Mouse (Mus musculus) lung, postnatal 36 days (tissue): ENCODE measurements around the gene Bean1.
A peak's percentile ranks its signal among the peaks of the same experiment; 100 is the strongest.

Experiments used
- DNase-seq: peaks from one replicate; pipeline ENCODE4 v3.0.0; 2022; ENCODE audit warnings: mixed read lengths

The Bean1 gene

GRCm38 (mm10) chr8:104172420-104172819 lies 2.2 kb downstream of the Bean1 start:
- no peak for DNase-seq

DNA sequence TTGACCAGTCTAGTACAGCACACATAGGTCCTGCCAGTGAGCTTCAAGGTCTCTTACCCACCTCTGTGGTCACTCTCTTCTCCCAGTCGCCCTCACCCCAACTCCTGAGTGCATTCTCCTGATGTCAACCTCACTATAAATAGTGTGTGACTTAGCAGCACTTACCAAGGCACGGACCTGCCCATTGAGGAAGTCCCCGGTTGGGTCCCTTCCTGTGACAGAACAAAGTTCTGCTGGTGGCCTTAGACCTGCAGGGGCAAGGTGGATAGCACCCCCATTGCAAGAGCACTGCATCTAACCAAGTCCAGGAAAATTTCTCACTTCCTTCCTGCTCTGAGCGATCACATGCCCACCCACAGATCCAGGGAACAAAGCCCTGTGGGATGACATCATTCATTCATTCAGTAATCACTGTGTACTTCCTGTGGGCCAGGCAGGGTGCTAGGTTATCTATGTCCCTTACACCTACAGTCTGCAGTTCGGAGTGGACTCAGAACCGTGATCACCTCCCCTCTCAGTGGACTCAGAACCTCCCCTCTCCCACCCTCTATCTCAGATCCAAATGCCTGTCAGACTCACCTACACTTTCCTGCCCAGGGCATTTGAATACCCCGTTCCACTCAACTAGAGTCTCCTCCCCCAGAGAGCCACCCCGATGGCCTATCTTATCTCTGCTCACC lies 5.7 kb downstream of the Bean1 start:
- DNase-seq: peak; percentile 12

DNA sequence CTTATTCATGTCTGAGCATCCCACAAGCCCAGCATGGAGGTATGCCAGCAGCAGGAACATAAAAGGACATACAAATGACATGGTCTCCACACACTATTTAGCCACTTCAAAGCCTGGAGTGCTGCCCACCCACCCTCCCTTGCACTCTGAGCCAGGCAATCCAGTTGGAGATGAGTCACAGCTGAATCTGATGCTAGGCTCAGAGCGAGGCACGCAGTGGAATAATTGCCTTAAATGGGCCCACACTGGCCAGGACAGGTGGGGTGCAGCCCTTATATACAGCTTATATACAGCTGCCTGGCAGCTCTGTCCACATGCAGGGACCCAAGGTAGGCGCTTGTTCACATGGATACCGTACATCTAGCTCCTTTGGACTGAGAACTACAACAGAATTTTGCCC lies 6.8 kb downstream of the Bean1 start:
- DNase-seq: no peak

DNA sequence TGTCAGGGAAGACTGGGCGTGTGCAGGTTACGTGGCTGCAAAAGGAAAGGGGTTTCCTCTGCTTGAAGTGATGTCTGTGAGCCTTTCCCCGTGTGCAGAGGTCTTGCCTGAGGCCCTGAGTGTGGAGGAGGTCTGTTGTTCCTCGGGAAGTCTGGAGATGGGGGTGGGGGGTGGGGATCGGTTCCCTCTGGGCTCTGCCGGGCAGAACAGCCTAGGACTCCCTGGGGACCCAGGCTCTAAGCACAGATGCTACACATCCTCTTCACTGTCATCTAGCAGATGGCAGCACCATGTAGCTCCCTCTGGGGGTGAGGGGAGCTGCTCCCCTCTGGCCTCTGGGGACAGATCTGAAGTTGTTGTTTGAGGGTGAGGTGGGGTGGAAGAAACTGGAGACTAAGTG lies 14.7 kb downstream of the Bean1 start:
- DNase-seq: no peak

DNA sequence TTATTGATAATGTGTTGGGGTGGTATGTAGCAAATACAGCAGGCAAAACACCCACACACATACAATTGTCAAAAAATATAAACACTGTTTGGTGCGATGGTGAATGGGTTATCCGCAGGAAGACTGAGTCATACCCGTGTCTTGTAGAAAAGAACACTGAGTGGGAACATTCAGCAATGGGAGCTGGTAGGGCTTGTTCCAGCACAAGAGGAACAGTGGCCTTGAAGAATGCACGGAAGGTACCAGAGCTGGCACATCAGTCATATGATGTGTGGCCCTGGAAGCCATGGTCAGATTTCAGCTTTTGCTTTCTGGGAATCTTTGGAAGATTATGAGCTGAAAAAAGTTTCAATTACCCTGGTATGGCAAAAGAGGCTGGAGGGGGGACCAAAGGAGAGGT lies 16.6 kb downstream of the Bean1 start:
- no peak for DNase-seq

DNA sequence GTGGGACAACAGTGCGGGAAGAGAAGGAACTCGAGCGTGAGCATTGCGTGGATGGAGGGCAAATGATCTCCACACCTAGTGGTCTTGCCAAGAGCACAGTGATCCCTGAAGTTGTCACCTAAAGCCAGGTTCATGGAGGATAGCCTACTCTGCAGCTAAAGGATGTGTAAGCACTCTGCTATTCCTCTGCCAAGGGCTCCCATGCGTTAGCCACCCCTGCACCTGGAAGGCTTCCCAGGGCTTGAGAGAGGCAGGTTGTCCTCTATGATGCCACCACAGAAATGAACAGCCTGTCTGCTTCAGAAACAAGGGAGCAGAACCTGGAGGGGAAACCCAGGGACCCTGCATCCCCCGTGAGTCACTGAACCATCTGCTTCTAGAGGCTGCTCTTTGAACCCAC lies 17.4 kb downstream of the Bean1 start:
- DNase-seq: no peak

DNA sequence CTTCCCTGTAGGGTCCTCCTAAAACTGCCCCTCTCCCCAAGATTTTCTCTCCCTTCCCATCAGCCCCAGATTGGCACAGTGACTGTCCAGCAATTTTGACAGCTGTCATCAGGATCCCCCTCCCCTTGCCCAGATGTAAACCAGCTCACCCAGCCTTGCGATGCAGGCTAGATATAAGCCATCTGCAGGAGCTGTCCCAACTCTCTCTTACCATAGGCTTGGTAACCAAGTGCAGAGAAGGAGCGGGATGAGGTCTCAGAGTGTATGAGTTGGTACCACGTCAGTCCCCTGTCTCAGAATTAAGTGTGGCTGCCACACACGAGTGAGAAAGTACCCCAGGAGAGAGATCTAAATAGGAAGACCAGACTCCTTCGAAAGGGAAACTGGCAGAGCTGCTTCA lies 18.2 kb downstream of the Bean1 start:
- no peak for DNase-seq

DNA sequence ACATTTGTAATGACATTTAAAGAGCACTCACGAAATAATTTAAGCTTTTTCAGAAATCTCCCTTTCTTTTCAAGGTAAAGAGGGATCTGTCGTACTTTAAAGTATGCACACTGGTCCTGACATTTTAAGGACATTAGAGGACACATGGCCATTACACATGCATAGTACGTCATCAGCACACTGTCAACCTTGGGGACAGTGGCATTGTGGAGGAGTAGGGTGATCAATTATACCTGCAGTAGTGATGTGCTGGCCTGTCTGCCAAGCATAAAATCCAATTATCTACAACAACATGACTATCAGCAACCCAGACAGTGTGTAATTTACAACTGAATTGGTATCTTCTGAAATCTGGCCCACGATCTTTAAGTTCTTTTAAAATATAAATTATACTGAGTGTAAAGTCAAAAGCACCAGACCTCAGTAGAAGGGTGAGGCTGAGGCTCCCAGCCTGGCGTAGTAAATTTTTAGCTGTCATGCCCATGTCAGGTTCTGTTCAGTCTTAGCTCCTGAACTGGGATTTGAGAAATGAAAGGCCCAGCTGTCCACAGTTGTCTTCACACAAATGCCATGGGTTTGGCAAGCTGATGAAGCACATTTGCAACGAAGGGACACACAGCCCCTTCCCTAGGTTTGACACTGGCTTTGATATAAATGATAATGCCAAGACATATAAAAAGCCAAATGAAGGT lies 20.7 kb downstream of the Bean1 start:
- no peak for DNase-seq

DNA sequence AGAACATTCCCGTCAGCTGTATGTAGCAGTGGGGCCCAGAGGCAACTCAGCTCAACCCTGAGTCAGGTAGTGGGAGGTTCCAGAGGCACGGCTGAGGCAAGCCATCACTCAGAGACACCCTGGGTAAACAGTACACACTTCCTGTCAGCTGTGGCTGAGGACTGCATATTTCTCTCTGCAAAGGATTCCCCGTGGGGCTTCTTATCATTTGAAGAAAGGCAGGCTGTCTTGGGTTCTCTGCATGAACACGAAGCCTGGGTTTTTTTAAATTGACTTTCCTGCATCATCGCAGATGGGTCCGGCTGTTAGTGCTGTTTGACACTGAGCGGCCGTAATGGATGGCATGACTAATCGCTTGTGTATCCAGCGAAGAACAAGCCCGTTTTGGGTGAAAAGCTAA lies 21.3 kb downstream of the Bean1 start:
- DNase-seq: peak; percentile 9

DNA sequence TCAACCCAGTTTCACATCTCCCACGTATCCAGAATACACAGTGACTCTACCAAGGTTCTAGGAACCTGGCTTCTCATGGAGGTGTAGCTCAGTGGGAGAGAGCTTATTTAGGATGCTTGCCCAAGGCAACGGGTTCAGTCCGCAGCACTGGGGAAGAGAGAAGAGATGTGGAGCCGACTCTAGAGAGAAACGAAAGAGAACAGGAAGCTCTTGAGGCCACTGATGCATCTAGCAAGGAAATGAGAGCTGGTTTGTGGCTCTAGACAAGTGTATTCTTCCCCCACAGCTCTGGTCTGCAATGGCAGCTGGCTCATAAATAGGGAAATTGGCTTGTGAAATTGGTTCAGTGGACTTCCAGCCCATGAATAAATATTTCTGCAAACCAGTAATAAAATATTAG lies 29.6 kb downstream of the Bean1 start:
- DNase-seq: no peak

DNA sequence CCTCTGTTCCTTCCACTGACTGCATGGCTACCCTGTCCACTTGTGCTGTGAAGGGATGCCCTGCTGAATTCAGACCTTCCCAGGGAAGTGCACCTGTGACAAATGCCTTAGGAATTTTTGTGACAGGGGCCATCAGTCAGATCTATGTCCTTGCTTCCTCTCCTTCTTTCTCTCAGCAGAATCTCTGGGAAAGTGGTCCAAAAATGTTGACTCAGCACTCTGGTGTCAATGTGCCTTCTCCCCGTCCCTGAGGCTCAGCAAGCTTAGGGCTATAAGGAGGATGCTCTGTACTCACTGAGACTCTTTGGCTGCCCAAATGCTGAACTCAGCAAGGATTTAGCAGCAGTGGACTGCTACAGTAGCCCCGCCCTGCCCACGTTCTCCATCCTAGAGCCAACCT lies 31.4 kb downstream of the Bean1 start:
- DNase-seq: no peak

- no peak for DNase-seq
Measured at GRCm38 (mm10) chr8:104202320-104202719, 32.1 kb downstream of the Bean1 start.

GRCm38 (mm10) chr8:104205292-104205691 lies 35.0 kb downstream of the Bean1 start:
- DNase-seq: no peak

DNA sequence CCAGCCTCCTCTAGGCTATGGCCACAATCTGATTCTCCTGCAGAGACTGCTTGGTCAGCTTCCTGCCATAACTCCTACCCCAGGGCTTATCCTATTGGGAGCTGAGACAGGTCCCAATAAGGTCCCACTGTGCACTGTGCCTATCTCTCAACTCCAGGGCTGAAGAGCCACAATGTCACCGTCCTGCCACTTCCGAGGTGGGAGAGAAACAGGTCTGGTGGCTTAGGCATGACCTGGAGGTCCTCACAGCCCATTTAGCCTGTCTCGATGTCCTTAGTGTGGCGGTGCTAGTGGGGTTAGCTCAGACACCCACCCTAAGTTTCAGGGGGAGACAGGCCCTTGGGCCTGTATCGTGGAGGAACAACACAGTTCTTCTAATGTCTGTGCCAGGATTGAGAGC lies 47.4 kb downstream of the Bean1 start:
- no peak for DNase-seq

- peak; percentile 39 for DNase-seq
Measured at GRCm38 (mm10) chr8:104219079-104219478, 48.8 kb downstream of the Bean1 start.

GRCm38 (mm10) chr8:104219806-104220205 lies 49.6 kb downstream of the Bean1 start:
- peak; percentile 86 for DNase-seq

DNA sequence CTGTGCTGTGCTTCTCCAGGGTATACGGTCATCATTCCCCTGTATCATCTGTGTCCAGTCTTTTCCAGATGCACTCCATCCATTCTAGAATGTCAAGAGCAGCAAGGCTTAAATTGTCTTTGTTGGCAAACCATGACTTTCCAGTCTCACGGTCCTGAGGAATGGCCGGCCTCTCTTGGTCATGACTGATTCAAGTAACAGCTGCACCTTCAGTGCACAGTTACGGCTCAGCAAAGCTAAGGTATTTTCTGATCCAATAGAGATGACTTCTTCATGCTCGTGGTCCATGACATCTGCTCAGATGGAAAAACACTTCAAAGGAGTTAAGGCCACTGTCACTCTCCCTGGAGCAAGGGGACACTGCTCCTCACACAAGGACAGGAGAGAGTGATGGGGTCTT lies 56.8 kb downstream of the Bean1 start:
- DNase-seq: no peak

DNA sequence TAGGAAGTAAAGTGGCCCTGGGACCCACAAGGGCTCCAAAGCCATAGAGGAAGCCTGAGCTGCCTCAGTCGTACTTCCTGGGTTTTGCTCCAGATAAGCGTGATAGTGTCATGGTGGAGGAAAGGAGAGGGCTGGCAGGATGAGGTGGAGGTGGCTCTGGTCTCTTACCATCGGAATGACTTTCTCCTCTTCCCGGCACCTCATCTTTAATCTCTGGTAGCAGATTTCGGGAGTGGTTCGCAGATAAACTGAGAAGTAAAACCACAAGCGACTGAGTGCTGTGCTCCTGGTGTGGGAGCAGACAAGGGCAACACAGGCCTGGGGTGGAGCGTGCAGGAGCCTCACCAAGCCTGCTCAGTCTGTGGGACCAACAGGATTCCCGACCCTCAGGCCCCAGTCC lies 60.1 kb downstream of the Bean1 start:
- no peak for DNase-seq

DNA sequence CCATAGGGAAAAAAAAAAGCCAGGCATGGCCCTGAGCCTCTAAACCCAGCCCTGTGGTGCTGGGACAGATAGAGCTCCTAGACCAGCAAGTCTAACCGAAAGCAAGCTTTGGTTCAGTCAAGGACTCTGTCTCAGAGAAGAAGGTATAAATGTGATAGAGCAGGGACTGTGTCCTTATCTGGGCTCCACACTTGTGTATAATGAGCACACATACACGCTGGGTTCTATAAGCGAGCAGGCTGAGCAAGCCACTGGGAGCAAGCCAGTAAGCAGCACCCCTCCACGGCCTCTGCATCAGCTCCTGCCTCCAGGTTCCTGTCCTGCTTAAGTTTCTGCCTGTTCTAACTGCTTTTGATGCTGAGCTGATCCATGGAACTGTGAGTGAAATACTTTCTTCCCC lies 61.8 kb downstream of the Bean1 start:
- DNase-seq: no peak

- DNase-seq: peak; percentile 56
Measured at GRCm38 (mm10) chr8:104232919-104233318, 62.7 kb downstream of the Bean1 start.

GRCm38 (mm10) chr8:104234573-104234972 lies 64.3 kb downstream of the Bean1 start:
- no peak for DNase-seq

GRCm38 (mm10) chr8:104239418-104239861 lies 69.2 kb downstream of the Bean1 start:
- peak; percentile 25 for DNase-seq

DNA sequence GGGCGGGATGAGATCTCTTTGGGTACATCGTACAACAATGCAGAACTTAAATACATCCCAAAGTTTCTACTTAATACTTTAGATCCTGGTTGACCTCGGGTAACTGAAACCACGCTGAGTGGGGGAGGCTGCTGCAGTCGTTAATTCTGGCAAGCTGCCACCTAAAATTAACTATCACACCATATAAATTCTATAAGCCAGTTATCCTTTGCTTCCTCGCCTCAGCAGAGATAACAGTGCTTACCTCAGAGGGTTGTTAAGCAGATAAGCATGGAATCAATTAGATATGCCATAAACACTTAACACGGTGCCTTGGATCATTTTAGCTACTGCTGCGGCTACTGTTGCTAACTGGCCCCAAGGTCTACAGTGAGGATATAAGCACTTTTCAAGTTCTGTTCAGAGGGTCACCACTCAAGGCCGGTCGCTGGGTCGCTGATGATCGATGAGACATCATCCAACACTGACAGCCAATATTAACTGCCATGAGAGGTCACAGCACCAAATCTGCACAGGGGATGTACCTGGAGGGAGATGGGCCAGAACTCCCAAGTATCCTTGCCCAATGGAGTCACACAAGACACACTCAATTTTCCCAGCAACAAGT lies 71.9 kb downstream of the Bean1 start:
- DNase-seq: no peak

GRCm38 (mm10) chr8:104246621-104247020 lies 76.4 kb downstream of the Bean1 start:
- DNase-seq: peak; percentile 11
